Mouse (Mus musculus) CH12.LX (cell line): ENCODE measurements around the gene Gss. TPM values are rescaled to one million over a fixed set of nuclear protein-coding genes. Genes with fewer than 3 reads are reported as not detected.
"Not testable (repeated sequence)": the region's sequence is repeated elsewhere in the genome, so short reads cannot be mapped to it uniquely, and the experiment has no call there.

Experiments
- DNase-seq: peaks from one replicate; pipeline ENCODE4 v3.0.0-alpha.2; 2013; ENCODE audit errors: extremely low read depth
- H3K27ac ChIP-seq: 2 replicates; pipeline ENCODE4 v1.5.1; 2012; ENCODE audit warnings: low read depth, mild to moderate bottlenecking, control low read depth, moderate library complexity; ENCODE audit not compliant: insufficient read depth
- H3K27me3 ChIP-seq: replicated peaks from 2 replicates; pipeline ENCODE3; 2012; ENCODE audit warnings: inconsistent platforms
- H3K36me3 ChIP-seq, 2 experiments: replicated peaks in 1 of 2; 2 replicates each; pipeline versions ENCODE3 to v1.6.1; 2012; ENCODE audit warnings: inconsistent platforms in 1 of 2, low read length in 1 of 2, mild to moderate bottlenecking in 1 of 2, mixed read lengths in 1 of 2, moderate library complexity in 1 of 2; ENCODE audit not compliant: control insufficient read depth in 1 of 2, insufficient read depth in 1 of 2
- H3K4me1 ChIP-seq, 2 experiments: 2 replicates each; pipeline ENCODE4 v1.6.1; 2012; ENCODE audit warnings: inconsistent platforms in 1 of 2, moderate library complexity in 1 of 2; ENCODE audit not compliant: insufficient read depth in 2 of 2, control insufficient read depth in 1 of 2
- H3K4me2 ChIP-seq: 2 replicates; pipeline ENCODE4 v1.6.1; 2012; ENCODE audit warnings: low read depth, mild to moderate bottlenecking, control low read depth; ENCODE audit not compliant: poor library complexity, insufficient read depth, severe bottlenecking
- H3K4me3 ChIP-seq, 3 experiments: fragments of 150-350 bp in 1 of 3; sonication (generic) in 1 of 3; replicated peaks in 1 of 3; 2 replicates each; pipeline versions ENCODE3 to v1.5.1; 2011 to 2012; ENCODE audit warnings: low read depth in 2 of 3, low read length in 2 of 3, mild to moderate bottlenecking in 2 of 3, moderate library complexity in 2 of 3, control low read depth in 1 of 3, improper control_type of control experiment in 1 of 3, inconsistent platforms in 1 of 3, mixed read lengths in 1 of 3; ENCODE audit not compliant: poor library complexity in 1 of 3
- H3K79me2 ChIP-seq: replicated peaks from 2 replicates; pipeline ENCODE4 v1.6.1; 2012; ENCODE audit warnings: mild to moderate bottlenecking, moderate library complexity; ENCODE audit not compliant: control insufficient read depth, poor library complexity, insufficient read depth, severe bottlenecking; ENCODE audit errors: extremely low read depth
- H3K9ac ChIP-seq: 2 replicates; pipeline ENCODE4 v1.6.1; 2012; ENCODE audit warnings: low read depth, mild to moderate bottlenecking, control low read depth, moderate library complexity; ENCODE audit not compliant: insufficient read depth
- H3K9me3 ChIP-seq: replicated peaks from 2 replicates; pipeline ENCODE3; 2012; ENCODE audit warnings: low read length, inconsistent platforms, mixed read lengths
- CTCF ChIP-seq, 2 experiments: IDR thresholded peaks in 1 of 2; conservative IDR thresholded peaks in 1 of 2; 2 replicates each; pipeline ENCODE4 v1.5.1; 2011 to 2012; ENCODE audit warnings: low read depth in 2 of 2, low read length in 2 of 2, improper control_type of control experiment in 1 of 2, inconsistent platforms in 1 of 2, mild to moderate bottlenecking in 1 of 2, moderate library complexity in 1 of 2
- E2F4 ChIP-seq: IDR thresholded peaks from 2 replicates; pipeline ENCODE4 v1.6.1; 2011; ENCODE audit warnings: low read depth, low read length, improper control_type of control experiment; ENCODE audit not compliant: insufficient replicate concordance
- ELF1 ChIP-seq: IDR thresholded peaks from 2 replicates; pipeline ENCODE4 v1.6.1; 2014; ENCODE audit warnings: low read depth, mild to moderate bottlenecking, inconsistent platforms, low read length, improper control_type of control experiment
- IRF4 ChIP-seq: IDR thresholded peaks from 2 replicates; pipeline ENCODE4 v1.6.1; 2014; ENCODE audit warnings: low read depth, mild to moderate bottlenecking, inconsistent platforms, low read length, improper control_type of control experiment
- JUN ChIP-seq: IDR thresholded peaks from 2 replicates; pipeline ENCODE4 v1.6.1; 2011; ENCODE audit warnings: low read depth, mild to moderate bottlenecking, low read length, improper control_type of control experiment, moderate library complexity; ENCODE audit not compliant: insufficient read depth
- JUND ChIP-seq: conservative IDR thresholded peaks from 2 replicates; pipeline ENCODE4 v1.6.1; 2011; ENCODE audit warnings: low read depth, low read length, improper control_type of control experiment
- KAT2A ChIP-seq: IDR thresholded peaks from 2 replicates; pipeline ENCODE4 v1.6.1; 2012; ENCODE audit warnings: low read length, improper control_type of control experiment, inconsistent platforms; ENCODE audit not compliant: insufficient replicate concordance
- MAFK ChIP-seq: IDR thresholded peaks from 2 replicates; pipeline ENCODE4 v1.6.1; 2011; ENCODE audit warnings: low read length, improper control_type of control experiment; ENCODE audit not compliant: insufficient replicate concordance
- MAX ChIP-seq: IDR thresholded peaks from 2 replicates; pipeline ENCODE4 v1.6.1; 2011; ENCODE audit warnings: low read length, improper control_type of control experiment
- MEF2A ChIP-seq: IDR thresholded peaks from 2 replicates; pipeline ENCODE4 v1.6.1; 2014; ENCODE audit warnings: low read depth, mild to moderate bottlenecking, inconsistent platforms, low read length, improper control_type of control experiment, borderline replicate concordance
- NRF1 ChIP-seq: IDR thresholded peaks from 2 replicates; pipeline ENCODE4 v1.6.1; 2014; ENCODE audit warnings: low read depth, mild to moderate bottlenecking, inconsistent platforms, low read length, improper control_type of control experiment, moderate library complexity
- POLR2A ChIP-seq: IDR thresholded peaks from 2 replicates; pipeline ENCODE4 v1.6.1; 2011; ENCODE audit warnings: low read depth, mild to moderate bottlenecking, improper control_type of control experiment, low read length
- POLR2AphosphoS2 ChIP-seq: IDR thresholded peaks from 2 replicates; pipeline ENCODE4 v1.6.1; 2011; ENCODE audit warnings: low read depth, low read length, improper control_type of control experiment
- RCOR1 ChIP-seq: conservative IDR thresholded peaks from 2 replicates; pipeline ENCODE4 v1.6.1; 2012; ENCODE audit warnings: low read depth, mild to moderate bottlenecking, inconsistent platforms, low read length, improper control_type of control experiment
- SIN3A ChIP-seq: IDR thresholded peaks from 2 replicates; pipeline ENCODE4 v1.6.1; 2012; ENCODE audit warnings: low read length, improper control_type of control experiment, inconsistent platforms
- TBP ChIP-seq: conservative IDR thresholded peaks from 2 replicates; pipeline ENCODE4 v1.6.1; 2011; ENCODE audit warnings: low read depth, low read length, improper control_type of control experiment
- USF1 ChIP-seq: IDR thresholded peaks from 2 replicates; pipeline ENCODE4 v1.6.1; 2014; ENCODE audit warnings: low read depth, mild to moderate bottlenecking, inconsistent platforms, low read length, improper control_type of control experiment
- USF2 ChIP-seq: conservative IDR thresholded peaks from 2 replicates; pipeline ENCODE4 v1.6.1; 2011; ENCODE audit warnings: low read depth, low read length, improper control_type of control experiment
- ZKSCAN1 ChIP-seq: IDR thresholded peaks from 2 replicates; pipeline ENCODE4 v1.6.1; 2012; ENCODE audit warnings: low read depth, inconsistent platforms, low read length, improper control_type of control experiment, borderline replicate concordance
- ZMIZ1 ChIP-seq: IDR thresholded peaks from 2 replicates; pipeline ENCODE4 v1.6.1; 2012; ENCODE audit warnings: low read depth, mild to moderate bottlenecking, inconsistent platforms, low read length, improper control_type of control experiment
- dilution Hi-C: fragments of 300-500 bp; cut with MboI; formaldehyde crosslinking; loops from 2 replicates; pipeline ENCODE4 v1.14.3; 2020; ENCODE audit warnings: low sequenced_read_pairs; ENCODE audit not compliant: extremely low pct_unique_long_range_greater_than_20kb, extremely low pct_ligation_motif_present
- in situ Hi-C: fragments of 300-500 bp; cut with MboI; formaldehyde crosslinking; loops from 3 replicates; pipeline ENCODE4 v1.14.3; 2019; ENCODE audit warnings: low sequenced_read_pairs, low pct_ligation_motif_present, low pct_unique_long_range_greater_than_20kb, mixed read lengths
- polyA plus RNA-seq: library from polyadenylated mRNA; unstranded; fragments of >175 nt; gene quantifications from 2 replicates; pipeline ENCODE4 v1.2.1, GENCODE M21; 2012; ENCODE audit warnings: low read depth; ENCODE audit not compliant: insufficient read length
- total RNA-seq, 2 experiments: library from RNA; depleted of rRNA; stranded (reverse); fragments of 300-350 nt in 1 of 2; fragments of >200 nt in 1 of 2; gene quantifications; 2 replicates each; pipeline ENCODE4 v1.2.3; 2012 to 2014

The Gss gene
- total and polyA plus RNA-seq, 3 experiments, result 17.3 to 21.9 (median 18.0) TPM

DNA sequence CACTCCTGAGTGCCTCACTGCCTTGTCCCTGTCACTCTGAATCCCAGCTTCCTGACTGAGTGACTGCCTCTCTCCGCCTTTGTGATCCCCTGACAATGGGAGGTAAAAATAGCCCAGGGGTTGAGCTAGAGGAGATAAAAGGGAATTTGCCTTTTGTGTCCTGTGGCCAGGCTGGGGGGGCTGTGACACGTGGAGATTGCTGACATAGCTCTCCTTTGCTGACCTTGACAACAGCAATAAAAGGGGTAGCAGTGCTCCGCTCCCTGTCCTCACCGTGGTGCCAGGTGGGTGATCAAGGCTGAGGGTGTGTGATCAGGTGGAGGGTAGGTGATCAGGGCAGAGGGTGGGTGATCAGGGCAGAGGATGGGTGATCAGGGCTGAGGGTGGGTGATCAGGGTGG lies 18.4 kb upstream of the Gss start, which contains the start of gene Myh7b:
Gene Myh7b (plus strand): TSS at position 235 of the 400 bp plus-strand sequence.
- H3K36me3 ChIP-seq, result no peaks in the 10 kb centered on the region
- H3K9ac ChIP-seq, result no peak within 1 kb of the TSS
- H3K4me1 ChIP-seq, result peaks cover 9 to 15% of the 10 kb centered on the region in 2 experiments
- in situ Hi-C loops, result no loop called here
- no peaks in the 10 kb centered on the region for H3K79me2 ChIP-seq
- peaks cover 85% of the 10 kb centered on the region for H3K27me3 ChIP-seq
- DNase-seq, result no peak
- H3K27ac ChIP-seq, result no peak within 1 kb of the TSS
- H3K4me3 ChIP-seq, result no peak within 1 kb of the TSS
- dilution Hi-C loops, result no loop called here
- TF ChIP-seq ELF1 (no peak), MAFK (no peak), POLR2AphosphoS2 (no peak), CTCF (conservative IDR thresholded peaks at IDR 0.05 in 1 of 2, IDR thresholded peaks at IDR 0.05 in 1 of 2; ENCODE audit: low read depth in 2 of 2, low read length in 2 of 2) (no peak), USF2 (no peak), ZKSCAN1 (no peak), E2F4 (no peak), NRF1 (no peak), POLR2A (no peak)
- H3K9me3 ChIP-seq, result no peaks in the 10 kb centered on the region
- no peak within 1 kb of the TSS for H3K4me2 ChIP-seq

DNA sequence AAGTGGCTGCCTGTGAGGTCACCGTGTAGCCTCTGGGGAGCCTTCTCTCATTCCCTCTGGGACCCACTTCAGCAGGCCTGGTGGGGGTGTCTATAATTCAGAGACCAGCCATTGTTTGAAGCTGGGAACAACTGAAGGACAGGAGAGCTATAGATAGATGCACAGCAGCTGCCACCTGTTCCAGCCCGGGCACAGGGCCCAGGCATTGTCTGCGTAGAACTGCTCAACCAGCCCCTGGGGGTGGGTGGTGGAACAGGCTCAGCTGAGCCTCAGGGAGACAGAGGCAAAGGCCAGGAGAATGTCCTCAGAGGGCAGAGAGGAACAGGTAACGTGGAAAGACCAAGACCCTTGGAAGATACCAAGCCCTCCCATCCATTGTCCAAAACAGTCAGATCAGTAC lies 13.8 kb upstream of the Gss start:
- Histone ChIP-seq H3K9me3 (no peaks in the 10 kb centered on the region), H3K27me3 (peaks cover 49% of the 10 kb centered on the region), H3K4me1 (peaks cover 0 to 6% of the 10 kb centered on the region in 2 experiments; a peak in 2 of 4 replicates), H3K79me2 (no peaks in the 10 kb centered on the region), H3K27ac (no peak overlapping the region), H3K4me3 (no peak overlapping the region), H3K4me2 (no peak overlapping the region), H3K9ac (no peak overlapping the region), H3K36me3 (no peaks in the 10 kb centered on the region)
- in situ Hi-C loops (no loop called here), dilution Hi-C loops (no loop called here)
- no peak for TF ChIP-seq E2F4
- no peak for TF ChIP-seq MEF2A
- TF ChIP-seq IRF4, result no peak
- TF ChIP-seq ZKSCAN1, result no peak
- no peak for TF ChIP-seq RCOR1
- no peak for TF ChIP-seq ZMIZ1
- TF ChIP-seq MAFK, result no peak
- no peak for TF ChIP-seq MAX
- no peak for TF ChIP-seq TBP
- TF ChIP-seq JUND, result no peak
- no peak for TF ChIP-seq KAT2A
- TF ChIP-seq USF1, result no peak
- TF ChIP-seq SIN3A, result no peak
- no peak for TF ChIP-seq JUN
- no peak for DNase-seq

DNA sequence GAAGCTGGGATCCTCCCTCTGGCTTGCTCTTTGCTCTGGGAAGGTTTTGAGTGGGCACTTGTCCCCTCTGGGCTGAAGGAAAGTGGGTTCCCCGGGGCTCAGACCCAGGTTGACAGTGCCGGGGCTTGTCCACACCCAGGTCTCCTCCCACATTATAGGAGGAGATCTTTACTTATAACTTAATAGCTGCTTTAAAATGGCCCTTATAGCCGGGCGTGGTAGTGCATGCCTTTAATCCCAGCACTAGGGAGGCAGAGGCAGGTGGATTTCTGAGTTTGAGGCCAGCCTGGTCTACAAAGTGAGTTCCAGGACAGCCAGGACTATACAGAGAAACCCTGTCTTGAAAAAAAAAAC lies 12.6 kb upstream of the Gss start:
- H3K36me3 ChIP-seq, H3K79me2 ChIP-seq, H3K9ac ChIP-seq, H3K4me1 ChIP-seq, H3K9me3 ChIP-seq, H3K4me2 ChIP-seq, H3K4me3 ChIP-seq, H3K27ac ChIP-seq, dilution Hi-C loops, DNase-seq, in situ Hi-C loops: not testable (repeated sequence)
- peaks cover 39% of the 10 kb centered on the region for H3K27me3 ChIP-seq
